Mouse (Mus musculus) lung, embryonic 15.5 days (tissue): Measurements from ENCODE around the gene Ada. TPM values are rescaled to one million over a fixed set of nuclear protein-coding genes. Genes with fewer than 3 reads are reported as not detected.

Source experiments
- polyA plus RNA-seq: library from polyadenylated mRNA; unstranded; fragments of >200 nt; fragmentation: Nextera tagmentation; extraction: Ambion mirVana; gene quantifications from 2 replicates; pipeline ENCODE4 v1.2.1, GENCODE M21; 2015

Gene Ada
- polyA plus RNA-seq, 1 experiment from 2014 or later, result 11.4 TPM

Other genes starting within 250 kb of the Ada start
- 0.07 and 0.09 TPM in 2 replicates for gene Hnf4a, start 243.4 kb downstream of the Ada start, polyA plus RNA-seq
- 29.7 and 30.4 TPM in 2 replicates for gene Ttpal, start 147.9 kb downstream of the Ada start, polyA plus RNA-seq
- 55.8 and 59.1 TPM in 2 replicates for gene Serinc3, start 105.1 kb downstream of the Ada start, polyA plus RNA-seq
- 134 TPM in 2 replicates for gene Pkig, start 91.9 kb downstream of the Ada start, polyA plus RNA-seq
- 1.8 and 1.9 TPM in 2 replicates for gene Ccn5, start 70.6 kb upstream of the Ada start, polyA plus RNA-seq
- gene Kcnk15, start 103.4 kb upstream of the Ada start, polyA plus RNA-seq, result not detected in 2 replicates
- gene Rims4, start 168.4 kb upstream of the Ada start, polyA plus RNA-seq, result 0.11 and 0.19 TPM in 2 replicates
- 329 and 333 TPM in 2 replicates for gene Ywhab, start 244.7 kb upstream of the Ada start, polyA plus RNA-seq